Mouse (Mus musculus) frontal cortex, adult 2 months (tissue): ENCODE measurements at regions not wholly inside any gene's neighbourhood (a gene's known extent, or its start where the extent isn't known, plus 50 kb on each side); places are given as distances from the start of the nearest gene placed in this dataset.

Source experiments
- DNase-seq, 2 experiments: peaks; one replicate each; pipeline ENCODE4 v3.0.0; 2022; ENCODE audit warnings: low spot score in 1 of 2; ENCODE audit errors: extremely low spot score in 1 of 2

GRCm38 (mm10) chr12:117425363-117426031 lies 90.8 kb upstream of the Rapgef5 start:
- no peak for DNase-seq

GRCm38 (mm10) chr12:117427431-117427830 lies 88.8 kb upstream of the Rapgef5 start:
- peak in 1 of 2 experiments; percentile 83 for DNase-seq

DNA sequence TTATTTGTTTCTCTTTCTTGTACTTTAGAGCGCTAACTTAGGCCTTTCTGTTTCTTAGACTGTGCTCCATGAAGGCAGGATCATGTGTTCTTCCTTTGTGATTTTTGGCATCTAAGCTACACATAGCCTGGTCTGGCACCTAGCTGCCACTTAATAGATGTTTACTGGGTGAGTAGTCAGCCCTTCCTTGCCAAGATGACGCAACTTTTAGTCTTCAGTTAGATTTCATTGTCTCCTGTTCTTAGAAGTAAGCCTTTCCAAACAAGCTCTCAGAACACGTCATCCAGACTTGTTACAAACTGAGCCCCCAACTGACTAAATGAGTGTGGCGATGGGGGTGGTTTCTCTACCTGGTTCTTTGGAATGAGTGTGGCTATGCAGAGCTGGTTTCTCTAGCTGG lies 85.4 kb upstream of the Rapgef5 start:
- no peak for DNase-seq

- no peak for DNase-seq
Measured at GRCm38 (mm10) chr12:117432788-117433187, 83.5 kb upstream of the Rapgef5 start.

DNA sequence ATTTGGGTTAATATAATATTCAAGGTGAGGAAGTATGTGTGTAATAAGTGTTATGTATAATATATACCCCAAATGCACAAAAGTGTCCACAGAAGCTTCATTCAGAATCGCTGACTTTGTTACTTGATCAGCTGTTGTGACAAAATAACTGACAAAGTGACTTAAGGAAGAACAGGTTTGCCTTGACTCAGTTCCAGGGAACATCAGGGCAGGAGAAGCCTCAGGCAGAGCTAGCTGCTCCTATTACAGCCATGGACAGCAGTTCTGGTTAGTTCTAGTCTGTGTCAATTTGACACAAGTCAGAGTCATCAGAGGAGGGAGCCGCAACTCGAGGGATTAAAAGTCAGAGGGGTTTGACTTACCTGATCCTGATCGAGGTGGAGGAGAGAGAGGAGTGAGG lies 79.3 kb upstream of the Rapgef5 start:
- DNase-seq: no peak

- DNase-seq: peak; percentile 45 to 75
Measured at GRCm38 (mm10) chr12:117439015-117439605, 77.2 kb upstream of the Rapgef5 start.

GRCm38 (mm10) chr12:117444247-117444989 lies 71.9 kb upstream of the Rapgef5 start:
- DNase-seq: no peak

- no peak for DNase-seq
Measured at GRCm38 (mm10) chr12:117447223-117447622, 69.1 kb upstream of the Rapgef5 start.

DNA sequence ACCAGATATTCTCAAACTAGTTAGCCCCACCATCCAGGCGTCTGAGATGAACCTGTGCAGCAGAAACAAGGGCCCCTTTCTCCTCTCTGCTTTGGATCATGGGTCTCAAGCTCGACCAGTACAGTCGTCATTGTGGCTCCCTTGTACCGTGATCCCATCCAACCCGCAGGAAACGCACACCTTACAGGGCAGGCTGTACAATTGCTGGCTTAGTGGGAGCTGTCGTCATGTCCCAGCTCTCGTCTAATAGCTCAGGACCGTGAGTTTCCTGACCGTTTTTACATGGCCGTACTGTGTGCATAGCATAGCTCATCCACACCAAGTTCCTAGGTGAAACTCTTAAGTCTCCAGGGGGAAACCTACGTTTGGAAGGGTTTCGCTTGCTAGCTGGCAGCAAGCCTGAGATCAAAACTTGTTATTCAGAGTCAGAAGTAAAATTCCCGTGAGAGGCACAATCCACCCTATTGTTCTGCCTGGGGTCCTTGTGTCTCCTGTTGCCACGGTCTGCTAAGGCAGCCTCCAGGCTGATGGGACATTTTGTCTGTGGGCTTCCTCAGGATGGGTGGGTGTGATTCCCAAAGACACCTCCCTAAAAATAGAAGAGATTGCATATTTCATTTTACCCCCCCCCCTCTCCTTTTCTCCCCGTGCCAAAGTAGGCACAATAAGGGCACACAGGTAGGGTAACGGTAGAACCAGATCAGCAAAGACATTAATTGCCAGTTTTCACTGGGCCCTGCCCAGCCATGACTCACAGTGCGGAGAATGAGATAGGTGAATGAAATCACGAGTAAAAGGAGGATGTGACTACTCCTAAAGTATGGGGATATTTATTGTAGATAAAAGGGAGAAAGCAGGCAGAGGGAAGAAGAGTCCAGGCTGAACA lies 68.2 kb upstream of the Rapgef5 start:
- DNase-seq: no peak

DNA sequence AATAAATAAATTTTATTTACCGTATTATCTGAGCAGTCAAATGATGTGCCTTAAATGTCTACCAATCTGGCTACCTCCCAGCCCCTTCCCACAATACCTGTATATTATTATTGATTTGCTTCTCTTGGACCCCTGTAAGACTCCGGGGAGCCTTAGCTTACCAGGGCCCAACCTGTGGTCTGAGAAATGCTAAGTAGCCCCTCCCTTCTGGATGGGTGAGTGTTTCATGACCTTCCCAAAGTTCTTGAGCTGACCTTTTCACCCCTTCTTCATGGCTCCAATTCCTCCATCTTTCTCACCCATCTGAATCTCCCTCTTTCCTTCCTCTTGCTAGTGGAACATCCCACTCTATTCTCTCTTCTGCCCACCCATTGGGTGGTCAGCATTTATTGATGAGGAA lies 67.2 kb upstream of the Rapgef5 start:
- DNase-seq: no peak

GRCm38 (mm10) chr12:117450106-117450505 lies 66.2 kb upstream of the Rapgef5 start:
- DNase-seq: no peak

- DNase-seq: no peak
Measured at GRCm38 (mm10) chr12:117450871-117451270, 65.4 kb upstream of the Rapgef5 start.

- no peak for DNase-seq
Measured at GRCm38 (mm10) chr12:117451441-117451840, 64.8 kb upstream of the Rapgef5 start.

- peak in 1 of 2 experiments; percentile 20 for DNase-seq
Measured at GRCm38 (mm10) chr12:117455800-117456199, 60.5 kb upstream of the Rapgef5 start.

DNA sequence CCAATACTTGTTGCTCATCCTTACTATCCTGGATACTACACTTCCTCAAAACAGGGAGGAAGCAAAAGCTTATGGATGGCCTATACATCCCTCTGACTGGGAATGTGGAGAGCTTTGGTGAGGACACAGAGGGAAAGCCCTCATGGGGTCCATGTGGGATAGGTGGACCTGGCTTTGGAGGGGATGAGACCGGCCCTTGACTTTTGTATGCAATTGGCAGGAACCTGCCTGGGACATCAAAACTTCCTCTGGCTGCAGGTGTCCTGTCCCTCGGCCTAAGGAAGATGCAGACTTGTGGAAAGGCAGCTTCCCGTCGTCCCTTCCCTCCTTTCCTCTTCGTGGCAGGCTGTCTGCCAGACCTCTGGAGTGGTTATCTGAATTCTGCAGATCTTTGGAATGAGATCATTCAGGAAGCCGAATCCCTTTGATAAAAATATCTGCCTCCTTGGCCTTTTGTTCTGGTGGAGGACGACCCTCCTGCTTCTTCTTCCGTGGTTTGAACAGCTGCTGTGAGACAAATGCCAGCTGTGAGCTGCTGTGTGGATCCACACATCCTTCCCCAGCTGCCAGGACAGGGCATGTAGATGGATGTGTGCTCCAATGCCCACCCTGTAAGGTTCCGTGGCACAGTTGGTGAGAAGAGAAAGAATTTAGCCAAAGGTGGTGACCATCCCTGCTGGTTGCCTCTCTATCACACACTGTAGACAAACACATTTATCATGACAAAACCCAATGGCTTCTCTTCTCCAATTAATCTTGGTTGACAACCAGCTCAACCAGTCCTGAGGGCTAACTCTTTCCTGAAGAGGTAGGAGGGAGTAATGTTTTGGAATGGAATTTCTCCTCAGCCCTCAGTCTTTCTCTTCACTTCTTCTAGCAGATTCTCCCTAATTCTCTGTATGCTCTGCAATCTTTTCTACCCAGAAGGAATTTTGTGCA lies 57.9 kb upstream of the Rapgef5 start:
- DNase-seq: no peak

- DNase-seq: no peak
Measured at GRCm38 (mm10) chr12:117459541-117459940, 56.7 kb upstream of the Rapgef5 start.

DNA sequence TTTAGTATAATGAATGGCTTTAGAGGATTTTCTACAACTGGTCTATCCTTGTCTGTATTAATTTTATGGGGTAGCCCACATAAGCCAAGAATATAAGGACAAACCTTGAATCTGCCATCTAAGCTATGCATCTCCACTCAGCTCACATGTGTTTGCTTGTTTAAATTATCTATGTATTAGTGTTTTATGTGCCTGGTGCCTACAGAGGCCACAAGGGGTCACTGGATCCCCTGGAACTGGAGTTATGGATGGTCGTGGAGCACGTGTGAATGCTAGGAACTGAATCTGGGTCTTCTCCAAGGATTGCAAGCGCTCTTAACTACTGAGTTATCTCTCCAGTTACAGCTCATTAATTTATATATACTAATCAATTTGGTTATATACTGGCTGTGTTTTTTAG lies 51.1 kb upstream of the Rapgef5 start:
- DNase-seq: no peak

GRCm38 (mm10) chr12:117465998-117466397 lies 50.3 kb upstream of the Rapgef5 start:
- DNase-seq: no peak
